Mouse (Mus musculus) liver, postnatal 0 days (tissue): Measurements from ENCODE around the gene Arhgef19.

Experiments used
- CTCF ChIP-seq: sonication (generic); IDR thresholded peaks from 2 replicates; pipeline ENCODE4 v1.5.1; 2016; ENCODE audit warnings: antibody characterized with exemption, low read depth
- EP300 ChIP-seq: IDR thresholded peaks from 2 replicates; pipeline ENCODE4 v1.6.1; 2016; ENCODE audit warnings: antibody characterized with exemption, low read depth, mild to moderate bottlenecking

DNA sequence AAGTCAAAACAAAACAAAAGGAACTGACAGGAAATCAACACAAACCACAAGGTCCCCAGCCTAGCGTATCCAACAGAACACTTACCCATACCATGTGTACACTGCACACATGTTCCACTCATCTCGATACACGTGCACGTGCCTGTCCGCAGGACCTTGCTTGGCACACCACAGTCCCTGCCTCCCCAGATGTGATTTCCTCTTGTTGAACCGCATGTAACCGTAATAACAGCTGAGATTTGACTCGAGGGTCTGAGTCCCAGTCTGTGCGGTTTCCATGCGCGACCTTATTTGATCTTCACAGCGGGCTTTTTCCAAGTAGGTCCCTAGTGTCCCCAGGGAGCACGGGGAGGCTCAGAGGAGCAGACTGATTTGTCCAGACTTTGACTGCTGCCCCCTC is 60.1 kb downstream of the Arhgef19 start:
- peak; percentile 36; the same call in 1 of the 2 replicates for TF ChIP-seq EP300
- TF ChIP-seq CTCF, result no peak
